Mouse (Mus musculus) forebrain, postnatal 0 days (tissue): ENCODE data around the gene Adam10. TPM values are rescaled to one million over a fixed set of nuclear protein-coding genes. Genes with fewer than 3 reads are reported as not detected.

Experiments
- ATAC-seq: fragments of 200-750 bp; cut with Nextera tagmentation; 2 replicates; pipeline ENCODE4 v1.8.0; 2017; ENCODE audit warnings: mild to moderate bottlenecking, moderate library complexity
- DNase-seq: peaks from one replicate; pipeline ENCODE4 v3.0.0-alpha.2; 2015
- H3K27ac ChIP-seq: fragments of 300-500 bp; sonication (generic); 2 replicates; pipeline ENCODE4 v1.5.1; 2014; ENCODE audit warnings: low read depth, mild to moderate bottlenecking, antibody characterized with exemption, low read length, moderate library complexity, mixed read lengths
- H3K27me3 ChIP-seq: fragments of 300-500 bp; sonication (generic); 2 replicates; pipeline ENCODE4 v1.6.1; 2014; ENCODE audit warnings: mild to moderate bottlenecking, low read length, mixed read lengths; ENCODE audit not compliant: insufficient read depth
- H3K36me3 ChIP-seq: fragments of 300-500 bp; sonication (generic); 2 replicates; pipeline ENCODE4 v1.6.1; 2014; ENCODE audit warnings: mild to moderate bottlenecking, moderate library complexity; ENCODE audit not compliant: insufficient read depth
- H3K4me1 ChIP-seq: fragments of 300-500 bp; sonication (generic); 2 replicates; pipeline ENCODE4 v1.6.1; 2014; ENCODE audit warnings: antibody characterized with exemption; ENCODE audit not compliant: insufficient read depth
- H3K4me2 ChIP-seq: fragments of 300-500 bp; sonication (generic); 2 replicates; pipeline ENCODE4 v1.6.1; 2014; ENCODE audit warnings: low read depth, mild to moderate bottlenecking, moderate library complexity
- H3K4me3 ChIP-seq: fragments of 300-500 bp; sonication (generic); 2 replicates; pipeline ENCODE4 v1.5.1; 2014; ENCODE audit warnings: low read depth, low read length, mixed read lengths
- H3K9ac ChIP-seq: fragments of 300-500 bp; sonication (generic); 2 replicates; pipeline ENCODE4 v1.6.1; 2014; ENCODE audit warnings: mild to moderate bottlenecking
- H3K9me3 ChIP-seq: fragments of 300-500 bp; sonication (generic); 2 replicates; pipeline ENCODE4 v1.6.1; 2016; ENCODE audit warnings: low read length
- CTCF ChIP-seq: sonication (generic); IDR thresholded peaks from 2 replicates; pipeline ENCODE4 v1.5.1; 2016; ENCODE audit warnings: antibody characterized with exemption, control low read depth, low read depth
- WGBS: fragments of 180-500 bp; shearing (Covaris S2); extraction: QIAGEN DNeasy Blood & Tissue Kit; methylation state at CpG from one replicate; pipeline ENCODE4 v1.1.7; 2014; 5-methylcytosine and 5-hydroxymethylcytosine counted together
- polyA plus RNA-seq: library from polyadenylated mRNA; unstranded; fragments of >200 nt; fragmentation: Nextera tagmentation; extraction: Ambion mirVana; gene quantifications from 2 replicates; pipeline ENCODE4 v1.2.1, GENCODE M21; 2015
- total RNA-seq: library from RNA; depleted of rRNA; stranded (reverse); fragments of >200 nt; gene quantifications from 2 replicates; pipeline ENCODE4 v1.2.3, GENCODE M21; 2014

Gene Adam10
- total and polyA plus RNA-seq, 2 experiments from 2014 or later: 21.8 to 47.1 TPM

GRCm38 (mm10) chr9:70801761-70802160 lies 123.0 kb downstream of the Adam10 start:
- TF ChIP-seq CTCF: no peak
- no peak for DNase-seq
- Histone ChIP-seq H3K9ac (no peak overlapping the region), H3K4me1 (peaks cover 8% of the 10 kb centered on the region; the same call in 1 of the 2 replicates), H3K4me2 (no peak overlapping the region), H3K4me3 (no peak overlapping the region), H3K27me3 (no peaks in the 10 kb centered on the region), H3K36me3 (no peaks in the 10 kb centered on the region), H3K27ac (no peak overlapping the region), H3K9me3 (no peaks in the 10 kb centered on the region)
- ATAC-seq: no peak
- WGBS: 80% methylated on average over 3 of the region's 3 CpGs

GRCm38 (mm10) chr9:70802816-70803215 lies 124.0 kb downstream of the Adam10 start:
- Histone ChIP-seq H3K4me1 (peaks cover 8% of the 10 kb centered on the region; the same call in 1 of the 2 replicates), H3K36me3 (no peaks in the 10 kb centered on the region), H3K9ac (no peak overlapping the region), H3K9me3 (no peaks in the 10 kb centered on the region), H3K27ac (no peak overlapping the region), H3K27me3 (no peaks in the 10 kb centered on the region), H3K4me3 (no peak overlapping the region), H3K4me2 (no peak overlapping the region)
- WGBS: 88% methylated on average over 3 of the region's 3 CpGs
- no peak for ATAC-seq
- DNase-seq: no peak
- no peak for TF ChIP-seq CTCF

- Histone ChIP-seq H3K27me3 (no peaks in the 10 kb centered on the region), H3K9ac (no peak overlapping the region), H3K36me3 (no peaks in the 10 kb centered on the region), H3K27ac (no peak overlapping the region), H3K4me3 (no peak overlapping the region), H3K9me3 (no peaks in the 10 kb centered on the region), H3K4me1 (peaks cover under 1% of the 10 kb centered on the region; the same call in 1 of the 2 replicates), H3K4me2 (no peak overlapping the region)
- no peak for ATAC-seq
- no peak for TF ChIP-seq CTCF
- no peak for DNase-seq
- WGBS: 26% methylated on average over 1 of the region's 1 CpGs
Observed at GRCm38 (mm10) chr9:70806069-70806468, 127.3 kb downstream of the Adam10 start.

GRCm38 (mm10) chr9:70807714-70808113 lies 128.9 kb downstream of the Adam10 start:
- no peaks in the 10 kb centered on the region for H3K36me3 ChIP-seq
- H3K4me3 ChIP-seq: no peak overlapping the region
- no peak for TF ChIP-seq CTCF
- H3K9me3 ChIP-seq: no peaks in the 10 kb centered on the region
- WGBS: 77% methylated on average over 11 of the region's 11 CpGs
- ATAC-seq (no peak), DNase-seq (no peak)
- H3K27me3 ChIP-seq: no peaks in the 10 kb centered on the region
- H3K27ac ChIP-seq: no peak overlapping the region
- no peaks in the 10 kb centered on the region for H3K4me1 ChIP-seq
- H3K9ac ChIP-seq: no peak overlapping the region
- no peak overlapping the region for H3K4me2 ChIP-seq

- whole genome bisulfite sequencing: 92% methylated on average over 12 of the region's 12 CpGs
- no peak overlapping the region for H3K9ac ChIP-seq
- no peaks in the 10 kb centered on the region for H3K9me3 ChIP-seq
- H3K4me1 ChIP-seq: no peaks in the 10 kb centered on the region
- ATAC-seq (no peak), DNase-seq (no peak)
- no peak for TF ChIP-seq CTCF
- H3K4me2 ChIP-seq: no peak overlapping the region
- H3K4me3 ChIP-seq: no peak overlapping the region
- no peak overlapping the region for H3K27ac ChIP-seq
- H3K36me3 ChIP-seq: no peaks in the 10 kb centered on the region
- no peaks in the 10 kb centered on the region for H3K27me3 ChIP-seq
Observed at GRCm38 (mm10) chr9:70812551-70812950, 133.8 kb downstream of the Adam10 start.

GRCm38 (mm10) chr9:70816701-70817305 lies 138.0 kb downstream of the Adam10 start:
- H3K4me3 ChIP-seq: no peak overlapping the region
- no peak for ATAC-seq
- H3K4me1 ChIP-seq: no peaks in the 10 kb centered on the region
- WGBS: 57% methylated on average over 14 of the region's 14 CpGs
- TF ChIP-seq CTCF: no peak
- H3K9me3 ChIP-seq: no peaks in the 10 kb centered on the region
- H3K27ac ChIP-seq: no peak overlapping the region
- H3K4me2 ChIP-seq: no peak overlapping the region
- H3K27me3 ChIP-seq: no peaks in the 10 kb centered on the region
- H3K36me3 ChIP-seq: no peaks in the 10 kb centered on the region
- peak; percentile 16 for DNase-seq
- no peak overlapping the region for H3K9ac ChIP-seq

- 41% methylated on average over 1 of the region's 1 CpGs for WGBS
- no peak for ATAC-seq
Observed at GRCm38 (mm10) chr9:70817396-70817795, 138.6 kb downstream of the Adam10 start.

More at GRCm38 (mm10) chr9:70817396-70817795, 138.6 kb downstream of the Adam10 start:
- Histone ChIP-seq H3K27ac (no peak overlapping the region), H3K4me2 (no peak overlapping the region), H3K9ac (no peak overlapping the region), H3K9me3 (no peaks in the 10 kb centered on the region), H3K36me3 (no peaks in the 10 kb centered on the region), H3K4me3 (no peak overlapping the region), H3K4me1 (no peaks in the 10 kb centered on the region), H3K27me3 (no peaks in the 10 kb centered on the region)
- no peak for TF ChIP-seq CTCF
- no peak for DNase-seq
